Mouse (Mus musculus): ENCODE results near the gene Cngb1.

The Cngb1 gene

DNA sequence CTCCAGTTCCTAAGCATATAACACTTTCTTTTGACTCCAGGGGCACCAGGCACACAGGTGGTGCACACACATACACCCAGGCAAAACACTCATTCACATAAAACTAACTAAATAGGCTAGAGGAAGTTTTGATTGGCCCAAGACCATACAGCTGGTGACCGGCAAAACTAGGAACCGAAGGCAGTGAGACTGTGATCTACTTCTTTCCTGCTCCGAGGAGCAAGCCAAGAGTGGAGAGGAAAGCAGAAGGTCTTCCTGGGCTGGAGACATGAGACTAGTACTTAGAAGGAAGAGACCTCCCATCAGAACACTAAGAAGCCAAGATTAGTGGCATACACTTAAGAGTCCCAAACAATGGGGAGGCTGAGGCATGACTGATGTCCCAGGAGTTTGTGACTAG lies 16.8 kb upstream of the Cngb1 start:
- no peak for DNase-seq

DNA sequence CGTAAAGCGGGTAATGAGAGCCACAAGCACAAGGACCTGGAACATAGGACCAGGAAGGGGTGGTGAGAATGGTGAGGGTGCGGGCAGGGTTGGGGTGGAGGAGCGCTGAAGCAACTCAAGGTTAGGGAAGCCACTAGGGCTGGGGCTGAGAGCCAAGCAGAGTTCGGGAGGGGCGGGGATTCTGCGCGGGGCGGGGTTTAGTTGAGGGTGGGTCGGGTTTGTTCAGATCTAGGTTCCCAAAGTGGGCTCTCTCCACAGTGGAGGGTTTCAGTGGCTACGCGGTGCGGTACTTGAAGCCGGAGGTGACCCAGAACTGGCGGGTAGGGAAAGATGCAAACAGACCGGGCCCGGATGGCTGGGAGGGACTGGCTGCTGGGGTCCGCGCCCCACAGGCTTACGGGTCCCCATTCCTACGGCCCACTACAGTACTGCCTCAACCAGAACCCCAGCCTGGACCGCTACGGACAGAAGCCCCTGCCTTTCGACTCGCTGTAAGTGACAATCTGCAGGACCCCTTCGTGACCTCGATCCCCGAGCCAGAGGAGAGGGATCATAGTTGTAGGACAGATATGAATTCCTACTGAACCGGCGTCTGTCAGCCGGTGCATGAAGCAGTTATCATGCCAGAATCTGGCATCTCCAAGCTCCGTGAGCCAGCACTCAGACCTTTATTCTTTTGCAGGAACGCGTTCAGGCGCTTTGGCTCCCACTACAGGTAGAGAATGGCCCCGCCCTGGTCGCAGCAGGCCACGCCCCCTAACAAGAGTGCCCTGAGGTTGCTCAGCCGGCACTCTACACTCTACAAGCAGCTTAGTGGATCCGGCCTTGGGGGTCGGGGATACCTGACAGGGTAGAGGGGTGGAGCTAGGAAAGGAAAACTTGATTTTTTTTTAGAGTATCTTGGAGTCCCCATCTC lies 14.1 kb upstream of the Cngb1 start:
- DNase-seq = peak; percentile 48 to 53

- no peak for DNase-seq
Measured at GRCm38 (mm10) chr8:95315350-95315749, 9.0 kb upstream of the Cngb1 start.

- no peak for DNase-seq
Measured at GRCm38 (mm10) chr8:95314707-95315106, 8.3 kb upstream of the Cngb1 start.

DNA sequence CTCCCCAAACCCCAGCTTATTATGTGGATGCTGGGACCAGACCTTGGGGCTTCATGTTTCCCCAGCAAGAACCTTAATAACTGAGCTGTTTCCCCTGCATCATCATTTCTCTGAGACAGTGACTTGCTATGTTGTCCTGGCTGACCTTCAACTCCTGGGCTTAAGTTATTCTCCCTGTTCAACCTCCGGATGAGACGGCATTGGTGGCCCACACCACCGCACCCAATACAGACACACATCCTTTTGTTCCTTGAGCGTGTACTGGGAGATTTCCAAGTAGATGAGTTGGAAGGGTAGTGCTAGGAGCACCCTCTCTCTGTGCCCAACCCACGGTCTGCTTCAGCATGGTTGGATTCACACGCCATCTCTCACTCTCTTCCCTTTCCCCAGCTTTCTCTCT lies 7.5 kb upstream of the Cngb1 start:
- DNase-seq = no peak

GRCm38 (mm10) chr8:95312836-95313235 lies 6.5 kb upstream of the Cngb1 start:
- DNase-seq = no peak

- no peak for DNase-seq
Measured at GRCm38 (mm10) chr8:95310342-95310970, 4.1 kb upstream of the Cngb1 start, which contains the start of gene Tepp. Tepp (plus strand) TSS chr8:95310566.

DNA sequence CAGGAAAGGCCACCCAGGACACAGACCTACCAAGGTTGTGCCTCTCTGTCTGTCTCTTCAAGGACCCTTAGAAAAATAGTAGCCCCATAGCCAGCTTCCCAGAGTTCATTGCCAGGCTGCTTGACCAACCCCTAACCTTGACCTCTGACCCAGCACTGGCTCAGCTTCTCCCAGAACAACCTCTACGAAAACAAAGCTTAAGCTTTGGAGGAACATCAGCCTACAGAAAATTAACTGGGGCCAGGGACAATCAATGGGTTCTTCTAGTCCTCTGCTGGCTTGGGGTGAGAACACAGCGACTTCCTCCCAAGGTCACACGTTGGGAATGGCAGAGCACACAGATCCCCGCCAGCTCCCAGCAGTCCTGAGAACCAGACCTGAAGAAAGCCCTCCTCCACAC lies 859 bp downstream of the Cngb1 start:
- no peak for DNase-seq

DNA sequence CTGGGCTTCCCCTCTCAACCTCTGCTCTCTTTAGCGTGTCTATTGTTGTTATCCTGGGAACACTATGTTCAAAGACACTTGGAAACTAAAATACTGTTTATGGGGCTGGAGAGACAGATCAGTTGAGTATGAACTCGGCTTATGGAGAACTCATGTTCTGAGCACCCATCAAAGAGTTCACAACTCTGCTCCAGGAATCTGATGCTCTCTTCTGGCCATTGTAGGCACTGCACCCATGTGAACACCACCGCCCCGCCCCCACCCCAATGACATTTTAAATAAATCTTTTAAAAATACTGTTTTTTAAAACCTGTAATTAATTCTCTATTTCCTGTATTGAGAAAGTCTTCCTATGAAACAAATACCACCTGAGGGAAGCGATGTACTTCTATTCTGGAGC lies 4.0 kb downstream of the Cngb1 start:
- no peak for DNase-seq

DNA sequence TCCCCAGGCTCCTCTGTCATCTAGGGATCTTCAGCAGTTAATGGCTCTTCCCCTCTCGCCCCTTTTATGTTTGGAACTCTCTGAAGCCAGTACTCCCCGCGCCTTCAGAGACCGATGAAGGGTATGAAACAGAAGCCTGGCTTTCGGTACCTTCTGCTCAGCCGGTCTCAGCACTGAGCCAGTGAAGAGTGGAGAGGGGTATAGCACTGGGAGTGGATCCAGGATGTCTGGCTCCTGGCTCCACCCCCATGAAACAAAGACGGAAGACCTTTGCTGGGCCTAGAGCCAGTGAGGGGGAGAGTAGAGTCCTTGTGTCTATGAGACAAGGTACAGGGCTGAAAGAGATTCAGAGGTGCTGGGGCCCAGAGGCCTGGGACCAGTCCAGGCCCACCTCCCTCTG lies 12.5 kb downstream of the Cngb1 start:
- no peak for DNase-seq

GRCm38 (mm10) chr8:95293172-95293571 lies 13.2 kb downstream of the Cngb1 start:
- DNase-seq = peak; percentile 29 to 42

- no peak for DNase-seq
Measured at GRCm38 (mm10) chr8:95289066-95289650, 17.2 kb downstream of the Cngb1 start.

DNA sequence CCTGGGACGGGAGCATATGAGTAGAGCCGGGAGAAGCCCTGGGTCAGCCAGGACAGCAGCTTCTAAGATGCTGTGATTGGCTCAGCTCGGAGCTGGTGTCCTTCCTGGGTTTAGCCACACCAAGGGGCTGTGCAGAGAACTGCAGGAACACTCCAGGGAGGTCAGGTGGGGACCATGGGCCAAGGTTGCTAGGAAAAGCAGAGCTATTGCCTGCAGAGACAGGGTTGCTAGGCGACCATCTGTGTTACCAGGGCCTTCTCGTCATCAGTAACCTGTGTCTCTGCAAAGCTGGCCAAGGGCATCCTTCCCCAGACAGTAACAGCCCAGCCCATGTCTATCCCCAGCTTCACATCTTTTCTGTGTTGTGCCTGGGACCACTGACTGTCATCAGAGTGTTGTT lies 24.9 kb downstream of the Cngb1 start:
- no peak for DNase-seq

DNA sequence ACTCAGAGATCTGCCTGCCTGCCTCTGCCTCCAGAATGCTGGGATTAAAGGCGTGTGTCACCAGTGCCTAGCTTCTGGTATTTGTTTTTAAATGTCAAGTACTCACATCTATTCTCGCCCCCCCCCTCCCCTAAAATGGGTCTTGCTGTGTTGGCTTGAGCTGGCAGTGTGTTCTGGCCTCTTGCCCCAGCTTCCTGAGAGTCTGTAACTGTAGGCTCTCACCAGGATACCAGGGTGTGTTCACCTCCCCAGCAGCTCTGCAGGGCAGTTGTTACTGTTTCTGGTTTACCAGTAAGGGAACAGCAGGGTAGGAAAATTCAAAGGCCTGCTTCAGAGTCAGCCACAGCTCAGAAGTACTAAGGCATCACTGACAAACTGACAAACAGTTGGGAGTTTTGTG lies 33.5 kb downstream of the Cngb1 start:
- no peak for DNase-seq

- no peak for DNase-seq
Measured at GRCm38 (mm10) chr8:95271841-95272240, 34.5 kb downstream of the Cngb1 start.

- no peak for DNase-seq
Measured at GRCm38 (mm10) chr8:95270501-95270900, 35.9 kb downstream of the Cngb1 start.

- DNase-seq = no peak
Measured at GRCm38 (mm10) chr8:95262181-95262580, 44.2 kb downstream of the Cngb1 start.

DNA sequence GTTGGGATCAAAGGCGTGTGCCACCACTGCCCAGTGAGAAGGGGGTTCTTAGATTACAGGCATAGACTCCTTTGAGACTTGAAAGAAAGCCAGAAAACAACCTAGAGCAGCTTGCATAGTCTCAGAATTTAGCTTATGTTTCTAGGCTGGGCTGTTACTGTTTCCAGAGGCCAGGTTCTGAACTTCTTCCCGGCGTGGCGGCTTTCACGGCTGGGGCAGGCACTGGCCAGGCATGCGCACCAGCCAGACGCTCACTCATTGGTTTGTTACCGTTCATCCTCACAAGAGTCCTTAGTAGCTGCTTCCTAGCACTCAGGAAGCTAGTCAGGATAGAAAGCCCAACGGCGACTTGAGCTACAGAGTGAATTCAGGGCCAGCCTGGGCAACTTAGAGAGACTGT lies 50.8 kb downstream of the Cngb1 start:
- DNase-seq = no peak

- DNase-seq = peak; percentile 96 to 98
Measured at GRCm38 (mm10) chr8:95254564-95255434, 51.6 kb downstream of the Cngb1 start.

DNA sequence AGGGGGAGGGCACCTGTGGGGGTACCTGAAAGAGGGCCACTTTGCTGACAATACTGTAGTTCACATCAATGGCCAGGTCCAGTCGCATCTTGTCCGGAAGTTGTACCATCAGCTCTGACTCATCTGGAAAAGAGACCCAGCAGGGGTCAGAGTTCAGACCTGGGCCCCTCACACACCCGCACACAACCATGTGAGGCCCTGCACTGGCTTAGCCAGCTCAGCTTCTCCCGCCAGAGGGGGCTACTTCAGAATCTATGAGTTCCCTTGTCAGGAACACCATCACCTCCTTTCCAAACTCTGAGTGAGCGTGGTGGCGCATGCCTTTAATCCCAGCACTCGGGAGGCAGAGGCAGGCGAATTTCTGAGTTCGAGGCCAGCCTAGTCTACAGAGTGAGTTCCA lies 54.3 kb downstream of the Cngb1 start:
- DNase-seq = no peak

GRCm38 (mm10) chr8:95249847-95250246 lies 56.5 kb downstream of the Cngb1 start:
- no peak for DNase-seq

GRCm38 (mm10) chr8:95247277-95247676 lies 59.1 kb downstream of the Cngb1 start:
- no peak for DNase-seq

DNA sequence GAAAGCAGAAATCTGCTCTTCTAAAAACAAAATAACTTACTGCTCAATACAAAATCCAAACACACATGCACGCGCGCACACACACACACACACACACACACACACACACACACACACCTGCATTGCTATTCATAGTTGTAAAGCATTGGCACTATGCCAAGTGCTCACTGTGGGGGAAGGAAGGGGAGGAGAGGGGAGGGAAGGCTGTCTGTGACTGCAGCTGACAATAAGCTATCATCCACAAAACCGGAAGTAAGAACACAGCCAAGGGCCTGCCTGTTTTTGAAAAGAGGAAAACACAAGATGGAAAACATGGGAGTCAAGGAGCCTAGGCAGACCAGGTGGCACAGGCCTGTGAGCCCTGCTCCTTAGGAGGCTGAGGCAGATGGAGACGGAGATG lies 61.2 kb downstream of the Cngb1 start:
- DNase-seq = no peak
